Mouse (Mus musculus): ENCODE data around the gene Emc6. TPM values are rescaled to one million over a fixed set of nuclear protein-coding genes. Genes with fewer than 3 reads are reported as not detected.

Emc6 gene
- polyA plus RNA-seq, 1 experiment from 2014 or later = 169 TPM

DNA sequence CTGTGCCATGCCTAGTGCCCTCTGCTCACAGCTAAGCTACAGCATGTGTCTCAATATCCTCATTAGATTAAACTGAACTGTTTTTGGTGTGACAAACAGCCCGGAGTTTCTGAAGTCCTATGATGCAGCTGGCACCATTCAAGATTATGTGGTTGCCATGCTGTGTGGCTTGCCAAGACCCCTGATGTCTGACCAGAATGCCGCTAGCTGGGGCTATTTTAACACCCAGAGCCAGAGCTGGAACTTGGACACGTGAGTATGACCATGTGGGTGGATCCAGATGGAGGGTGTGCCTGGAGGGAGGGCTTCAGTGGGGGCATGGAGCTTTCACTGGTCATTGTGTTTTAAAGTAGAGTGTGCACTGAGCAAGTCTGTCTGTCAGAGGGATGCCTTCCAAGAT, 37.1 kb upstream of the Emc6 start:
- no peaks in the 10 kb centered on the region for H3K9me3 ChIP-seq (ENCODE audit: low read length)
- WGBS (ENCODE audit: insufficient replicate concordance) = 86% methylated on average over 3 of the region's 3 CpGs
- H3K36me3 ChIP-seq (replicated peaks; ENCODE audit: insufficient read depth, low read length) = peaks cover 7% of the 10 kb centered on the region; the same call in 1 of the 2 replicates
- DNase-seq (no peak), ATAC-seq (no peak)
- no peak overlapping the region for H3K9ac ChIP-seq (replicated peaks)
- no peak overlapping the region for H3K4me2 ChIP-seq (ENCODE audit: low read depth, low read length)
- no peaks in the 10 kb centered on the region for H3K27me3 ChIP-seq (ENCODE audit: insufficient read depth, low read length)
- H3K4me3 ChIP-seq (ENCODE audit: low read depth, low read length) = no peak overlapping the region
- H3K4me1 ChIP-seq (ENCODE audit: insufficient read depth) = no peaks in the 10 kb centered on the region
- no peak overlapping the region for H3K27ac ChIP-seq (ENCODE audit: low read depth)
- no peak for TF ChIP-seq CTCF (IDR thresholded peaks at IDR 0.05; ENCODE audit: low read depth)
- TF ChIP-seq EP300 (IDR thresholded peaks at IDR 0.05; ENCODE audit: low read depth) = no peak

DNA sequence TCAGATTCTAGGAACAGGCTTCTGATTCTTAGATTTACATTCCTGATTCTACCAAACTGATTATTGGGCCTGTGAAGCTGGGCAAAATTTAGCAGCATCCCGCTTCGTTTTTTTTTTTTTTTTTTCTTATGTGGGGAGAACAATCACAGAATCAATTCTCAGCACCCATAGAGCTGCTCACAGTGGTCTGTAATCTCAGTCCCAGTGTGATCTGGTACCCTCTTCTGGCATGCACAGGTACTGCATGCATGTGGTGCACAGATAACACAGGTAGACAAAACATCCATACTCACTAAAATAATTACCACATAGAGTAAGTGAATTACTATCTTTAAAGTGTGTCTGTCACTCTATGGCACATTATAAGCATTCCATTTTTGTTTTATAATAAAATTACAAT, 30.8 kb upstream of the Emc6 start:
- no peak overlapping the region for H3K4me3 ChIP-seq (ENCODE audit: low read depth, low read length)
- H3K9me3 ChIP-seq (ENCODE audit: low read length) = no peaks in the 10 kb centered on the region
- no peaks in the 10 kb centered on the region for H3K27me3 ChIP-seq (ENCODE audit: insufficient read depth, low read length)
- peak; percentile 62 for TF ChIP-seq CTCF (IDR thresholded peaks at IDR 0.05; ENCODE audit: low read depth)
- no peak for TF ChIP-seq EP300 (IDR thresholded peaks at IDR 0.05; ENCODE audit: low read depth)
- 74% methylated on average over 2 of the region's 2 CpGs for WGBS (ENCODE audit: insufficient replicate concordance)
- DNase-seq = no peak
- peaks cover 3% of the 10 kb centered on the region; the same call in 1 of the 2 replicates for H3K36me3 ChIP-seq (replicated peaks; ENCODE audit: insufficient read depth, low read length)
- ATAC-seq = no peak
- H3K27ac ChIP-seq (ENCODE audit: low read depth) = no peak overlapping the region
- no peak overlapping the region for H3K4me2 ChIP-seq (ENCODE audit: low read depth, low read length)
- H3K9ac ChIP-seq (replicated peaks) = no peak overlapping the region
- no peaks in the 10 kb centered on the region for H3K4me1 ChIP-seq (ENCODE audit: insufficient read depth)

DNA sequence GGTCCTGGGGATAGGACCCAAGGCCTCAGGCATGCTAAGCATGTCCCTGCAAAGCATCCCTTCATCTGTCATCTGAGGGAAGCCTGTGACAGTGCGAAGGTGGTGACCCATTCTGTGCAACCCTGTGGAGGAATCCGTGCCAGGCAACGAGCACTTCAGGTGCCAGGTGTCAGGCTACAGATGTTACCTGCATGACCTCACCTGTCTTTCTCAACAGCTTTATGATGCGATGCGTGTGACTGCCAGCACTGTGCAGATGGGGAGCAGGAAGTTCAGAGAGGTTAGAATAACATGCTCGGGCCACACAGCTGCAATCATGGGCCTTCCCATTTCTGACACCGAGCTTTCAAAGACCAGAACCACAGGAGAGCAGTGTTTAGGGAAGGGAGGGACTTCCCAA, 28.4 kb upstream of the Emc6 start:
- H3K4me2 ChIP-seq (ENCODE audit: low read depth, low read length) = no peak overlapping the region
- no peak overlapping the region for H3K27ac ChIP-seq (ENCODE audit: low read depth)
- DNase-seq (no peak), ATAC-seq (no peak)
- peaks cover 3% of the 10 kb centered on the region; the same call in 1 of the 2 replicates for H3K36me3 ChIP-seq (replicated peaks; ENCODE audit: insufficient read depth, low read length)
- no peaks in the 10 kb centered on the region for H3K9me3 ChIP-seq (ENCODE audit: low read length)
- WGBS (ENCODE audit: insufficient replicate concordance) = 76% methylated on average over 7 of the region's 7 CpGs
- no peak overlapping the region for H3K4me3 ChIP-seq (ENCODE audit: low read depth, low read length)
- TF ChIP-seq EP300 (IDR thresholded peaks at IDR 0.05; ENCODE audit: low read depth) (no peak), CTCF (IDR thresholded peaks at IDR 0.05; ENCODE audit: low read depth) (no peak)
- H3K9ac ChIP-seq (replicated peaks) = no peak overlapping the region
- no peaks in the 10 kb centered on the region for H3K27me3 ChIP-seq (ENCODE audit: insufficient read depth, low read length)
- peaks cover 8% of the 10 kb centered on the region for H3K4me1 ChIP-seq (ENCODE audit: insufficient read depth)

DNA sequence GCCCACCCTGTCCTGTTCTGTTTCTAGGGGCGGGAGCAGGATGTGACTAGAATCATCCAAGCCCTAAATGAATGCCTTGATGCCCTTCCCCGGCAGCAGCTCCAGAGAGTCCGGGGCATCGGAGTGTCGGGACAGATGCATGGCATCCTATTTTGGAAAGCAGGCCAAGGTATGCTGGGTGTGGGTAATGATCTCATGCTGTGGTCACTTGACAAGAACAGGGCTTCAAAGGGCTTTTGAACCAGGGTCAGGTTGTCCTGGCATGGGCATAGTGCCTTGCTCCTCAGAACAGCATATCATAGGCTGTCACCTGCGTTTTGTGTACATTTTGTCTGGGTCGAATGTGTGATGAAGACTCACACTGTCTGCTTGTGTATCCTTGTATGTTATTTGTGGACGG, 27.1 kb upstream of the Emc6 start:
- Histone ChIP-seq H3K36me3 (replicated peaks; ENCODE audit: insufficient read depth, low read length) (peaks cover 3% of the 10 kb centered on the region; the same call in 1 of the 2 replicates), H3K4me2 (ENCODE audit: low read depth, low read length) (no peak overlapping the region), H3K9me3 (ENCODE audit: low read length) (no peaks in the 10 kb centered on the region), H3K27ac (ENCODE audit: low read depth) (no peak overlapping the region), H3K4me1 (ENCODE audit: insufficient read depth) (peaks cover 13% of the 10 kb centered on the region), H3K4me3 (ENCODE audit: low read depth, low read length) (no peak overlapping the region), H3K27me3 (ENCODE audit: insufficient read depth, low read length) (no peaks in the 10 kb centered on the region), H3K9ac (replicated peaks) (no peak overlapping the region)
- WGBS (ENCODE audit: insufficient replicate concordance) = 81% methylated on average over 8 of the region's 8 CpGs
- TF ChIP-seq EP300 (IDR thresholded peaks at IDR 0.05; ENCODE audit: low read depth) (no peak), CTCF (IDR thresholded peaks at IDR 0.05; ENCODE audit: low read depth) (no peak)
- DNase-seq (no peak), ATAC-seq (no peak)

DNA sequence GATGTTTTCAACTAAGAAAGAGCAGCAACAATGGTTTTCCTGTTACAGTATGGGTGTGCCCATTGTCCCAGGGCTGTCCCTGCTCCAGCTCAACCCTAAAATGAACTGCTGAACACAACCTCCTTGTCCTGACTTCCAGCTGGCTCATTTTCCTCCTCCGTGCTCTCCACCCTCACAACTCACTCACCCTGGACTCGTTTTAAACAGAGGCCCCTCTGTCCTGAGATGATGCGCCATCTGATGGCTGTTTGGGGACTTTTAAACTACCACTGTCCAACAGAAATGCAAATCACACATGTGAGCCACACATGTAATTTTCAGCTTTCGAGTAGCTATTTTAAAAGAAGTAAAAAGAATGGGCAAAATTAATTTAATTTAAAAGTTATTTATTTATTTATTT, 24.8 kb upstream of the Emc6 start:
- peaks cover 18% of the 10 kb centered on the region for H3K4me1 ChIP-seq (ENCODE audit: insufficient read depth)
- H3K4me3 ChIP-seq (ENCODE audit: low read depth, low read length) = no peak overlapping the region
- H3K9me3 ChIP-seq (ENCODE audit: low read length) = no peaks in the 10 kb centered on the region
- H3K4me2 ChIP-seq (ENCODE audit: low read depth, low read length) = no peak overlapping the region
- no peaks in the 10 kb centered on the region for H3K27me3 ChIP-seq (ENCODE audit: insufficient read depth, low read length)
- H3K27ac ChIP-seq (ENCODE audit: low read depth) = no peak overlapping the region
- H3K9ac ChIP-seq (replicated peaks) = no peak overlapping the region
- DNase-seq (no peak), ATAC-seq (no peak)
- H3K36me3 ChIP-seq (replicated peaks; ENCODE audit: insufficient read depth, low read length) = peaks cover 3% of the 10 kb centered on the region; the same call in 1 of the 2 replicates
- TF ChIP-seq CTCF (IDR thresholded peaks at IDR 0.05; ENCODE audit: low read depth) (peak; percentile 37; the same call in 1 of the 2 replicates), EP300 (IDR thresholded peaks at IDR 0.05; ENCODE audit: low read depth) (no peak)
- WGBS (ENCODE audit: insufficient replicate concordance) = 42% methylated on average over 4 of the region's 4 CpGs

DNA sequence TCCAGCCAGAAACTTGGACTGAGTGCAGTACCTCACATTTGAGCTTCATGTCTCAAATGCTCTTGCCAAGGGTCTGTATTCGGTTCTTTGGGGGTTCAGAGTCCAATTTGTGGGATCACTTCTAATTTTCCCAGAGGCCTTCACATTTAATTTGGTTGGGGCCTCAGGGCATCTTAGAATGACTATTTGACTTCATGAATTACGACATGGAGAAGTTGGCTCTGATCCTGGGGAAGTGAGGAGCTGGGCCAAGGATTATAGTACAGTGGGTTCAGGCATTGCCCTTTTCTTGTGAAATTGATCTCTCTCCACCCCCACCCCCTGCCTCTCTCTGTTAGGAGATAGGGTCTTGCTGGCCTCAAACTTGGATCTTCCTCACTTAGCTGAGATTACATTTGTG, 24.2 kb upstream of the Emc6 start:
- 71% methylated on average over 2 of the region's 2 CpGs for WGBS (ENCODE audit: insufficient replicate concordance)
- no peak overlapping the region for H3K4me2 ChIP-seq (ENCODE audit: low read depth, low read length)
- peaks cover 18% of the 10 kb centered on the region for H3K4me1 ChIP-seq (ENCODE audit: insufficient read depth)
- no peaks in the 10 kb centered on the region for H3K27me3 ChIP-seq (ENCODE audit: insufficient read depth, low read length)
- no peak for ATAC-seq
- no peaks in the 10 kb centered on the region for H3K9me3 ChIP-seq (ENCODE audit: low read length)
- no peak overlapping the region for H3K4me3 ChIP-seq (ENCODE audit: low read depth, low read length)
- no peak overlapping the region for H3K27ac ChIP-seq (ENCODE audit: low read depth)
- no peak overlapping the region for H3K9ac ChIP-seq (replicated peaks)
- TF ChIP-seq EP300 (IDR thresholded peaks at IDR 0.05; ENCODE audit: low read depth) = no peak
- TF ChIP-seq CTCF (IDR thresholded peaks at IDR 0.05; ENCODE audit: low read depth) = no peak
- DNase-seq = no peak
- H3K36me3 ChIP-seq (replicated peaks; ENCODE audit: insufficient read depth, low read length) = peaks cover 3% of the 10 kb centered on the region; the same call in 1 of the 2 replicates

DNA sequence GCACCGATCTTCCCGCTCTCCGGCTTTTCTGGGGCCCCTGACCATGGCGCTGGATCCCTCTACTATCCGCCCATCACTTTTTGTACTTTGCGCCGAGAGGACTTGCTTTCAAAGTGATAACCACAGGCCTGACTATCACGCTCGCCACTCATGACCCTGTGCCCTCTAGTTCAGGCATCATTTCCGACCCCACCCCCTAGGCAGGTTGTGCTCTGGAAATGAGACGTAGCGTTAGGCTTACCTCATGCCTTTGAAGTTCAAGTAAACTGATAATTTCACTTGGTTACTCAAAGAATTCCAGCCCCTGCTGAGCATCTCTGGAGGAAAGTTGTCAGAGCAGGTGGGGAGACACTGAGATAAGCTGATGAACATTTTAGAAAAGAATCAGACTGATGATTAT, 23.0 kb upstream of the Emc6 start:
- TF ChIP-seq EP300 (IDR thresholded peaks at IDR 0.05; ENCODE audit: low read depth) = no peak
- TF ChIP-seq CTCF (IDR thresholded peaks at IDR 0.05; ENCODE audit: low read depth) = no peak
- peak overlapping the region; percentile 87 for H3K9ac ChIP-seq (replicated peaks)
- peaks cover 18% of the 10 kb centered on the region for H3K4me1 ChIP-seq (ENCODE audit: insufficient read depth)
- H3K27ac ChIP-seq (ENCODE audit: low read depth) = peak overlapping the region; percentile 89
- 2% methylated on average over 12 of the region's 12 CpGs for WGBS (ENCODE audit: insufficient replicate concordance)
- peak overlapping the region; percentile 71 for H3K4me3 ChIP-seq (ENCODE audit: low read depth, low read length)
- peaks cover 7% of the 10 kb centered on the region; the same call in 1 of the 2 replicates for H3K36me3 ChIP-seq (replicated peaks; ENCODE audit: insufficient read depth, low read length)
- no peaks in the 10 kb centered on the region for H3K9me3 ChIP-seq (ENCODE audit: low read length)
- DNase-seq (peak; percentile 70), ATAC-seq (peak; percentile 36)
- peak overlapping the region; percentile 97 for H3K4me2 ChIP-seq (ENCODE audit: low read depth, low read length)
- no peaks in the 10 kb centered on the region for H3K27me3 ChIP-seq (ENCODE audit: insufficient read depth, low read length)
